Mouse (Mus musculus): Measurements from ENCODE around the gene Ncor2. TPM values are rescaled to one million over a fixed set of nuclear protein-coding genes. Genes with fewer than 3 reads are reported as not detected.

Gene Ncor2
- polyA plus RNA-seq, 1 experiment from 2014 or later = 25.6 TPM

GRCm38 (mm10) chr5:125028911-125029310 lies 150.1 kb downstream of the Ncor2 start:
- Histone ChIP-seq H3K9ac (no peak overlapping the region), H3K27me3 (replicated peaks) (no peaks in the 10 kb centered on the region), H3K9me3 (no peaks in the 10 kb centered on the region), H3K36me3 (replicated peaks) (peaks cover 60% of the 10 kb centered on the region), H3K4me3 (no peak overlapping the region), H3K27ac (no peak overlapping the region), H3K4me1 (no peaks in the 10 kb centered on the region), H3K4me2 (no peak overlapping the region)
- no peak for ATAC-seq (replicated peaks)
- WGBS = 98% methylated on average over 20 of the region's 20 CpGs

GRCm38 (mm10) chr5:125028371-125028770 lies 150.6 kb downstream of the Ncor2 start:
- Histone ChIP-seq H3K9me3 (no peaks in the 10 kb centered on the region), H3K27me3 (replicated peaks) (no peaks in the 10 kb centered on the region), H3K4me3 (no peak overlapping the region), H3K4me1 (no peaks in the 10 kb centered on the region), H3K4me2 (no peak overlapping the region), H3K27ac (no peak overlapping the region), H3K36me3 (replicated peaks) (peaks cover 57% of the 10 kb centered on the region), H3K9ac (no peak overlapping the region)
- no peak for ATAC-seq (replicated peaks)
- WGBS = 94% methylated on average over 15 of the region's 15 CpGs

DNA sequence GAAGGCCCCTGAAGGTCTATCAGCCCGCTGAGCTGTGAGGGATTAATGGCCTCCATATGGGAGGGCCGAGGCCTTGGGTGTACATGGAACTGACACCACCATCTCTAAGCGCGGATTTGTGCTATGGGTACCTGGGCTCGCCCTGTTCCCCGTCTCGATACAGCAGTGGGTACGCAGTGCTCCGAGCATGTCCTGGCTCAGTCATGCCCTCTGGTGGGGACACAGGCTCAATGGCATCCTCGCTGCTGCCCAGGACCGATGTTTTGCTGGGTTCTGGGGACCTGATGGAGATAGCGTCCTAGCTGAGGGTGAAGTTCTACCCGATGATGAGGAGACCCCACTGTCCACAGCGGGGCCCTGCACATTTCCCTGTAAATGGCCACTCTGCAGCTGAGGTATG lies 155.0 kb downstream of the Ncor2 start:
- Histone ChIP-seq H3K9ac (no peak overlapping the region), H3K27ac (no peak overlapping the region), H3K9me3 (no peaks in the 10 kb centered on the region), H3K27me3 (replicated peaks) (no peaks in the 10 kb centered on the region), H3K36me3 (replicated peaks) (peaks cover 38% of the 10 kb centered on the region), H3K4me3 (no peak overlapping the region), H3K4me1 (no peaks in the 10 kb centered on the region), H3K4me2 (no peak overlapping the region)
- 80% methylated on average over 14 of the region's 14 CpGs for WGBS
- no peak for ATAC-seq (replicated peaks)

- Histone ChIP-seq H3K27me3 (replicated peaks) (no peaks in the 10 kb centered on the region), H3K36me3 (replicated peaks) (peaks cover 45% of the 10 kb centered on the region), H3K4me2 (no peak overlapping the region), H3K4me3 (no peak overlapping the region), H3K9me3 (no peaks in the 10 kb centered on the region), H3K9ac (no peak overlapping the region), H3K4me1 (peaks cover 3% of the 10 kb centered on the region; the same call in 1 of the 2 replicates), H3K27ac (0 out of 2 replicates have a peak overlapping the region, but pooled peaks have one; percentile 6)
- no peak for ATAC-seq (replicated peaks)
- 86% methylated on average over 11 of the region's 11 CpGs for WGBS
Measured at GRCm38 (mm10) chr5:125021298-125021697, 157.7 kb downstream of the Ncor2 start.

- WGBS = 94% methylated on average over 5 of the region's 5 CpGs
- Histone ChIP-seq H3K4me1 (peaks cover 3% of the 10 kb centered on the region; the same call in 1 of the 2 replicates), H3K27ac (no peak overlapping the region), H3K36me3 (replicated peaks) (peaks cover 25% of the 10 kb centered on the region), H3K27me3 (replicated peaks) (no peaks in the 10 kb centered on the region), H3K9ac (no peak overlapping the region), H3K4me2 (no peak overlapping the region), H3K4me3 (no peak overlapping the region), H3K9me3 (no peaks in the 10 kb centered on the region)
- no peak for ATAC-seq (replicated peaks)
Measured at GRCm38 (mm10) chr5:125019099-125019498, 159.9 kb downstream of the Ncor2 start.

DNA sequence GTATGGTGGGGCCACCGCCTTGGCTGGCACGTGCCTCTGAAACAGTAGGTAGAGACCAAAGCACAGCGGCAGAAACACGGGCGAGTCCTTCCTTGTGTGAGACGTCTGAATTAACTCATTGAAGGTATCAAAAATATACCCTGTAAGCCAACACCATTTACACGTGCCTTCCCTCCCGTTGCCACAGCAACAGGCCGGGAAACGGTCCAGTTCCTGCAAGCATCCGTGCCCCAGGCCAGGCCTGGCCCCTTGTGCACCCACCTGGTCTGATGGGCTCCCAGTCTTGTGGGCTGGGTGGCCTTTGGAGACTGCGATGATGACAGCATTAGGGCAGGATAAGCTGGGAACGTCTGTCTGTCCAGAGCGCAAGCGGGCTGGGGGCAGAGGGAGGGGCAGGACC lies 161.7 kb downstream of the Ncor2 start:
- WGBS = 66% methylated on average over 15 of the region's 15 CpGs
- Histone ChIP-seq H3K4me1 (peaks cover 3% of the 10 kb centered on the region; the same call in 1 of the 2 replicates), H3K9ac (no peak overlapping the region), H3K4me2 (no peak overlapping the region), H3K4me3 (no peak overlapping the region), H3K27me3 (replicated peaks) (no peaks in the 10 kb centered on the region), H3K9me3 (no peaks in the 10 kb centered on the region), H3K27ac (no peak overlapping the region), H3K36me3 (replicated peaks) (peaks cover 20% of the 10 kb centered on the region)
- ATAC-seq (replicated peaks) = no peak

- H3K4me2 ChIP-seq = no peak overlapping the region
- peaks cover 20% of the 10 kb centered on the region for H3K36me3 ChIP-seq (replicated peaks)
- no peaks in the 10 kb centered on the region for H3K27me3 ChIP-seq (replicated peaks)
- H3K9ac ChIP-seq = no peak overlapping the region
- no peaks in the 10 kb centered on the region for H3K9me3 ChIP-seq
- WGBS = 87% methylated on average over 17 of the region's 17 CpGs
- no peak overlapping the region for H3K4me3 ChIP-seq
- peaks cover 3% of the 10 kb centered on the region; the same call in 1 of the 2 replicates for H3K4me1 ChIP-seq
- no peak for ATAC-seq (replicated peaks)
- no peak overlapping the region for H3K27ac ChIP-seq
Measured at GRCm38 (mm10) chr5:125016421-125017242, 162.4 kb downstream of the Ncor2 start.

DNA sequence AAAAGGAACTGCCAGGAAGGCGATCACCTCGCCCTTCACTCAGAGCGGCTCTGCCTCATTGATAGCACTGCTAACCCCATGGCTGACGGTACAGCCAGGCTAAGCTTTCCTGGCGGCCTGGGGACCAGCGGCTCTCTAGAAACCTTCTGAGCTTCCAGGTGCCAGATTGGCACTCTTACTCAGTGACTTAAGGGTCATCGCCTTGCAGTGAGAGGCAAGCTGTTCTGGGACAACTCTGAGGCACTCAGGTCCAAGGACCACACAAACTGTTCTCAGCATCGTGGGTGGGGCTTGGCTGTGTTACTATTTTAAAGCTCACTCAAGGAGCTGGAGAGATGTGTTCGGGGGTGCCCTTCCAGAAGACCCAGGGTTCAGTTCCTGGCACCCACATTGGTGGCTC lies 163.4 kb downstream of the Ncor2 start:
- peaks cover 20% of the 10 kb centered on the region for H3K36me3 ChIP-seq (replicated peaks)
- 87% methylated on average over 9 of the region's 9 CpGs for whole genome bisulfite sequencing

GRCm38 (mm10) chr5:125015066-125015465 lies 164.0 kb downstream of the Ncor2 start:
- H3K27me3 ChIP-seq (replicated peaks) = no peaks in the 10 kb centered on the region
- peaks cover 3% of the 10 kb centered on the region; the same call in 1 of the 2 replicates for H3K4me1 ChIP-seq
- no peak overlapping the region for H3K27ac ChIP-seq
- H3K9me3 ChIP-seq = no peaks in the 10 kb centered on the region
- WGBS = 91% methylated on average over 3 of the region's 3 CpGs
- H3K9ac ChIP-seq = no peak overlapping the region
- no peak overlapping the region for H3K4me2 ChIP-seq
- H3K36me3 ChIP-seq (replicated peaks) = peaks cover 20% of the 10 kb centered on the region
- no peak overlapping the region for H3K4me3 ChIP-seq
- no peak for ATAC-seq (replicated peaks)

More for the DNA sequence above, 163.4 kb downstream of the Ncor2 start:
- no peak overlapping the region for H3K4me2 ChIP-seq
- no peak overlapping the region for H3K27ac ChIP-seq
- H3K4me1 ChIP-seq = peaks cover 3% of the 10 kb centered on the region; the same call in 1 of the 2 replicates
- no peak for ATAC-seq (replicated peaks)
- no peaks in the 10 kb centered on the region for H3K27me3 ChIP-seq (replicated peaks)
- no peak overlapping the region for H3K9ac ChIP-seq
- H3K9me3 ChIP-seq = no peaks in the 10 kb centered on the region
- H3K4me3 ChIP-seq = no peak overlapping the region

- no peaks in the 10 kb centered on the region for H3K27me3 ChIP-seq (replicated peaks)
- no peak overlapping the region for H3K27ac ChIP-seq
- H3K4me3 ChIP-seq = no peak overlapping the region
- no peak overlapping the region for H3K9ac ChIP-seq
- peaks cover 20% of the 10 kb centered on the region for H3K36me3 ChIP-seq (replicated peaks)
- H3K9me3 ChIP-seq = no peaks in the 10 kb centered on the region
- peaks cover 3% of the 10 kb centered on the region; the same call in 1 of the 2 replicates for H3K4me1 ChIP-seq
- H3K4me2 ChIP-seq = no peak overlapping the region
- 54% methylated on average over 7 of the region's 7 CpGs for whole genome bisulfite sequencing
- ATAC-seq (replicated peaks) = no peak
Measured at GRCm38 (mm10) chr5:125014497-125014896, 164.5 kb downstream of the Ncor2 start.

DNA sequence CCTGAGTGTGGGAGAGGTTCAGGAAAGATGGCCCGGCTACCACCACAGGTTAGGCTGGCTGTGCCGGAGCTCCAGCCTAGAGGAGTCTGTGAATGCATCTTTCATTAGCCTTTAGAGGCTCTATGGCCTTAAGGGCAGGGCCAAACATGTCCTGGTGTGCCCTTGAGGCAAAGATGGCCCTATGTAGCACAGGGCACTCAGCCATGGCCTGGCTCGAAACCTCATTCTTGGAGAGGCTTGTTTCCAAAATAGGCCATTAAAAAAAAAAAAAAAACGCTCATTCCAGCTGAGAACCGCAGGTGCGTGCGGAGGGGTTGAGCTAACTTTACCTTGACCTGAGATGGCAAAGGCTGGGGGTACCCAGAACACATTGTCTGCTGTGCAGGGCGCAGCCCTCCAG lies 167.4 kb downstream of the Ncor2 start:
- Histone ChIP-seq H3K9me3 (no peaks in the 10 kb centered on the region), H3K27ac (no peak overlapping the region), H3K9ac (no peak overlapping the region), H3K4me3 (no peak overlapping the region), H3K27me3 (replicated peaks) (no peaks in the 10 kb centered on the region), H3K4me1 (peaks cover 3% of the 10 kb centered on the region; the same call in 1 of the 2 replicates), H3K36me3 (replicated peaks) (0 out of 2 replicates have a peak, but pooled peaks cover 3% of the 10 kb centered on the region), H3K4me2 (no peak overlapping the region)
- no peak for ATAC-seq (replicated peaks)
- 93% methylated on average over 8 of the region's 8 CpGs for WGBS

GRCm38 (mm10) chr5:125011166-125011565 lies 167.9 kb downstream of the Ncor2 start:
- Histone ChIP-seq H3K9ac (no peak overlapping the region), H3K27me3 (replicated peaks) (no peaks in the 10 kb centered on the region), H3K4me3 (no peak overlapping the region), H3K4me2 (no peak overlapping the region), H3K9me3 (no peaks in the 10 kb centered on the region), H3K27ac (no peak overlapping the region), H3K4me1 (peaks cover 6% of the 10 kb centered on the region; the same call in 1 of the 2 replicates), H3K36me3 (replicated peaks) (no peaks in the 10 kb centered on the region)
- 87% methylated on average over 24 of the region's 24 CpGs for WGBS
- no peak for ATAC-seq (replicated peaks)

GRCm38 (mm10) chr5:125006896-125007295 lies 172.1 kb downstream of the Ncor2 start:
- no peak overlapping the region for H3K27ac ChIP-seq
- WGBS = 87% methylated on average over 5 of the region's 5 CpGs
- no peak for ATAC-seq (replicated peaks)

More at GRCm38 (mm10) chr5:125006896-125007295, 172.1 kb downstream of the Ncor2 start:
- H3K27me3 ChIP-seq (replicated peaks) = 0 out of 2 replicates have a peak, but pooled peaks cover 5% of the 10 kb centered on the region
- peaks cover 24% of the 10 kb centered on the region for H3K4me1 ChIP-seq
- H3K4me2 ChIP-seq = no peak overlapping the region
- H3K36me3 ChIP-seq (replicated peaks) = no peaks in the 10 kb centered on the region
- no peak overlapping the region for H3K9ac ChIP-seq
- H3K9me3 ChIP-seq = no peaks in the 10 kb centered on the region
- H3K4me3 ChIP-seq = no peak overlapping the region

Data from midbrain, embryonic 15.5 days (tissue).